Mouse (Mus musculus) heart, embryonic 13.5 days (tissue): ENCODE data around the gene Grk3. TPM values are rescaled to one million over a fixed set of nuclear protein-coding genes. Genes with fewer than 3 reads are reported as not detected.
A peak's percentile ranks its signal among the peaks of the same experiment; 100 is the strongest.

Source experiments
- ATAC-seq: fragments of 200-750 bp; cut with Nextera tagmentation; 2 replicates; pipeline ENCODE4 v1.8.0; 2017; ENCODE audit warnings: moderate TSS enrichment; ENCODE audit not compliant: insufficient number of reproducible peaks, low FRiP score, low TSS enrichment; ENCODE audit errors: extremely low read depth
- H3K27ac ChIP-seq: fragments of 300-500 bp; sonication (generic); replicated peaks from 2 replicates; pipeline ENCODE4 v1.5.1; 2015; ENCODE audit warnings: moderate library complexity, mild to moderate bottlenecking, inconsistent platforms
- H3K27me3 ChIP-seq: fragments of 300-500 bp; sonication (generic); replicated peaks from 2 replicates; pipeline ENCODE4 v1.6.1; 2015; ENCODE audit warnings: mild to moderate bottlenecking, inconsistent platforms
- H3K36me3 ChIP-seq: fragments of 300-500 bp; sonication (generic); 2 replicates; pipeline ENCODE4 v1.6.1; 2015; ENCODE audit warnings: mild to moderate bottlenecking, inconsistent platforms
- H3K4me1 ChIP-seq: fragments of 300-500 bp; sonication (generic); 2 replicates; pipeline ENCODE4 v1.6.1; 2015; ENCODE audit warnings: inconsistent platforms
- H3K4me2 ChIP-seq: fragments of 300-500 bp; sonication (generic); 2 replicates; pipeline ENCODE4 v1.6.1; 2015; ENCODE audit warnings: inconsistent platforms, mild to moderate bottlenecking, moderate library complexity
- H3K4me3 ChIP-seq: fragments of 300-500 bp; sonication (generic); 2 replicates; pipeline ENCODE4 v1.5.1; 2015; ENCODE audit warnings: moderate library complexity, mild to moderate bottlenecking, inconsistent platforms
- H3K9ac ChIP-seq: fragments of 300-500 bp; sonication (generic); 2 replicates; pipeline ENCODE4 v1.6.1; 2015; ENCODE audit warnings: inconsistent platforms, mild to moderate bottlenecking, moderate library complexity
- H3K9me3 ChIP-seq: fragments of 300-500 bp; sonication (generic); 2 replicates; pipeline ENCODE4 v1.6.1; 2016; ENCODE audit warnings: inconsistent platforms
- WGBS: fragments of 180-500 bp; shearing (Covaris S2); methylation state at CpG from one replicate; pipeline ENCODE4 v1.1.7; 2015; ENCODE audit warnings: mixed read lengths; 5-methylcytosine and 5-hydroxymethylcytosine counted together
- polyA plus RNA-seq: library from polyadenylated mRNA; unstranded; fragments of >200 nt; fragmentation: Nextera tagmentation; extraction: Ambion mirVana; gene quantifications from 2 replicates; pipeline ENCODE4 v1.2.1, GENCODE M21; 2015

The Grk3 gene
- polyA plus RNA-seq, 1 experiment from 2014 or later = 12.3 TPM

DNA sequence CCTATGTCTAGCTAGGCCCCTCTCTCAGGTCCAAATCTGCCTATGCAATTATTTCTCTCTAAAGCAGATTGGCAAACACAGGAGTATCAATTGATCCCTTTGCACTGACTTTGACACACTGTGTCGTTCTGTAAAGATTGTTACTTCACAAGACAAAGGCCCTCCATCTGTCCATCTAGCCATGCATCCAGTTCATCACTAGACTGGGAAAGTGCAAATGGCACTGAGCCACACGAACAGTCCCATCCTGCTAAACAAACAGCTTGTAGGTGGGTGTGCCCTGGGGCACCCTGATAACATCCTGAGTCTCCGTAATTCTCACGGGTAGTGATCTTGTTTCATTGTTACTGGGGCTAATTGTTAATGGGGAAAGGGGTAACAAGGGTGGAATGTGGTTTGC, 52.1 kb downstream of the Grk3 start:
- no peak overlapping the region for H3K9ac ChIP-seq
- 57% methylated on average over 4 of the region's 4 CpGs for WGBS
- H3K36me3 ChIP-seq = no peaks in the 10 kb centered on the region
- H3K9me3 ChIP-seq = no peaks in the 10 kb centered on the region
- no peak overlapping the region for H3K4me2 ChIP-seq
- H3K4me3 ChIP-seq = no peak overlapping the region
- H3K4me1 ChIP-seq = peaks cover 32% of the 10 kb centered on the region
- H3K27me3 ChIP-seq = no peaks in the 10 kb centered on the region
- H3K27ac ChIP-seq = no peak overlapping the region
- no peak for ATAC-seq

DNA sequence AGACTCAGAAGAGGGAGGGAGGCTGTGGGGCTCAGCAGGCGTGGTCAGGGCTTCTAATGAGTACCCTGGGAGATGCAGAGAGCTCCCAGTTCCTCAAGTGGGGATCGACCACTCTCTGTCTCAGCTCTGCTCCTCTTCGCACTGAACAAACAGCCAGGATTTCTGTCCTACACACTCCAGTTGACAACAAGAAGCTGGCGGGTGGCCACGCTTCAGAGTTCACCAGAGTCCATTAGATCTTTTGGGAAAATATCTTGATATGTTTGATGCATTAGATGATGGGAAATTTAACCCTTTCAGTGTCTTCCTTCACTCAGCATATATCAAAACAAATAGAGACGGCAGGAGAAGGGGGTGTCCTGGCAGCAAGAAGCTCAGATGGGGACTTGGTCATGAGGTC, 53.4 kb downstream of the Grk3 start:
- no peaks in the 10 kb centered on the region for H3K36me3 ChIP-seq
- WGBS = 76% methylated on average over 6 of the region's 6 CpGs
- peaks cover 41% of the 10 kb centered on the region for H3K4me1 ChIP-seq
- no peak overlapping the region for H3K9ac ChIP-seq
- no peaks in the 10 kb centered on the region for H3K9me3 ChIP-seq
- H3K27me3 ChIP-seq = no peaks in the 10 kb centered on the region
- no peak overlapping the region for H3K4me2 ChIP-seq
- ATAC-seq = no peak
- no peak overlapping the region for H3K4me3 ChIP-seq
- no peak overlapping the region for H3K27ac ChIP-seq

GRCm38 (mm10) chr5:112960911-112961310, 54.7 kb downstream of the Grk3 start:
- Histone ChIP-seq H3K9ac (no peak overlapping the region), H3K27me3 (no peaks in the 10 kb centered on the region), H3K9me3 (no peaks in the 10 kb centered on the region), H3K4me1 (peaks cover 44% of the 10 kb centered on the region), H3K36me3 (no peaks in the 10 kb centered on the region), H3K27ac (no peak overlapping the region), H3K4me2 (no peak overlapping the region), H3K4me3 (no peak overlapping the region)
- ATAC-seq = no peak
- WGBS = 23% methylated on average over 3 of the region's 3 CpGs

DNA sequence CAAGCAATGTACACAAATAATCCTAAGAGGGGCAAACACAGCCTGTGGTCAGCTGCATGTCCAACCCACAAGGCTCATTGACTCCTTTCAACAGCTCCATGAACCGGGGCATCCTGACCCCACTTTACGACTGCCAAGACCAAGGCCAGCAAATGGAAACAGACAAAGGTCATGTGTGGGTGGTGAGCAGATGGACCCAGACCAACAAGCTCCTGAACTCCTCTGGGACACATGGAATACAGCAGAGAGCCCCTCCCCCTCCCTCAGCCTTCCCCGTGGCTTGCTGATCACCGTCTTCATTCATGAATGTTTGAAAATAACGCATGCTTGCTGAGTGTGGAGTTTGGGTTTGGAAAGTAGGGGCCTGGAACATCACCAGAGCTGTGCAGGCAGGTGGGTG, 57.3 kb downstream of the Grk3 start:
- no peak overlapping the region for H3K4me3 ChIP-seq
- no peak overlapping the region for H3K4me2 ChIP-seq
- H3K27ac ChIP-seq = no peak overlapping the region
- no peaks in the 10 kb centered on the region for H3K27me3 ChIP-seq
- 74% methylated on average over 5 of the region's 5 CpGs for WGBS
- 0 out of 2 replicates have a peak, but pooled peaks cover 7% of the 10 kb centered on the region for H3K36me3 ChIP-seq
- H3K9ac ChIP-seq = no peak overlapping the region
- no peaks in the 10 kb centered on the region for H3K9me3 ChIP-seq
- no peak for ATAC-seq
- H3K4me1 ChIP-seq = peaks cover 38% of the 10 kb centered on the region

DNA sequence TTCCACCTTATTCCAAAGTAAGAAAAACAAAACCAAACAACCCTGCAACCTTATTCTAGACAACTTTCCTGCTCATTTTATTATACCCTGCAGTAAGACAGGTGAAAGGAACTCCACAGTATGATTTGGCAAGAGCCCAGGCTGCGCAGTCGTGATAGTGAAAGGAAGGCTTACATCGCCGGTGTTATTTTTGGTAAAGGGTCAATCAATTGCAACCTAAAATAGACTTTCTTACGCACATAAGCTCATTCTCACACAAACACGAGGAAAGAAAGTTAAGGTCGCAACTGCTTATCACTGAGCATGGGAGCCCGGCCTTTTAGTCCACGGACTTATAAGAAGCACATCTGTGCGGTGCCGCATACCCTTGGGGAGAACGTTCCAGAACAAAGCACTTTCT, 58.8 kb downstream of the Grk3 start:
- Histone ChIP-seq H3K4me1 (peaks cover 38% of the 10 kb centered on the region), H3K9me3 (no peaks in the 10 kb centered on the region), H3K27ac (no peak overlapping the region; the same call in 1 of the 2 replicates), H3K4me3 (no peak overlapping the region), H3K36me3 (peaks cover 13% of the 10 kb centered on the region; the same call in 1 of the 2 replicates), H3K4me2 (peak overlapping the region; percentile 40), H3K27me3 (no peaks in the 10 kb centered on the region), H3K9ac (peak overlapping the region; percentile 44)
- 27% methylated on average over 12 of the region's 12 CpGs for WGBS
- no peak for ATAC-seq

DNA sequence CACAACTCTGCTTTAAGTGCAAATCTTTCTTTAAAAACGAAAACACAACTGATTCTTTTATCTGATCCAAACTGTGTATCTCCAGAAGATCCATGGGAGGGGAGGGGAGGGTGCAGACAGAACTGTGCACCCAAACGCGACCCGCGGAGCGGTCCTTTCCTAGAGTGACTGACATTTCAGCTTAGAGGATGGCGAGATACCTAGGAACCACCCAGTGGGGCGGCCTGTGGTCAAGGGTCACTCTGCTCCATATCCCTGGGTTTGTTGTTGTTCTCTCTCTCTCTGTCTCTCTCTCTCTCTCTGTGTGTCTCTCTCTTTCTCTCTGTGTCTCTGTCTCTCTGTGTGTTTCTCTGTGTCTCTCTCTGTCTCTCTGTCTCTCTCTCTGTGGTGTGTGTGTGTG, 59.2 kb downstream of the Grk3 start:
- H3K27me3 ChIP-seq = no peaks in the 10 kb centered on the region
- peaks cover 36% of the 10 kb centered on the region for H3K4me1 ChIP-seq
- no peaks in the 10 kb centered on the region for H3K9me3 ChIP-seq
- H3K27ac ChIP-seq = no peak overlapping the region
- peaks cover 13% of the 10 kb centered on the region; the same call in 1 of the 2 replicates for H3K36me3 ChIP-seq
- H3K9ac ChIP-seq = peak overlapping the region; percentile 21; the same call in 1 of the 2 replicates
- no peak overlapping the region for H3K4me3 ChIP-seq
- 78% methylated on average over 8 of the region's 8 CpGs for WGBS
- peak overlapping the region; percentile 40 for H3K4me2 ChIP-seq
- ATAC-seq = no peak

- no peaks in the 10 kb centered on the region for H3K27me3 ChIP-seq
- no peaks in the 10 kb centered on the region for H3K9me3 ChIP-seq
- H3K4me2 ChIP-seq = no peak overlapping the region
- no peak overlapping the region for H3K27ac ChIP-seq
- ATAC-seq = no peak
- H3K36me3 ChIP-seq = peaks cover 15% of the 10 kb centered on the region; the same call in 1 of the 2 replicates
- H3K4me1 ChIP-seq = no peaks in the 10 kb centered on the region
- no peak overlapping the region for H3K9ac ChIP-seq
- no peak overlapping the region for H3K4me3 ChIP-seq
- WGBS = 85% methylated on average over 3 of the region's 3 CpGs
Observed at GRCm38 (mm10) chr5:112950847-112951246, 64.7 kb downstream of the Grk3 start.

- no peak for ATAC-seq
- no peak overlapping the region for H3K4me2 ChIP-seq
- H3K9ac ChIP-seq = no peak overlapping the region
- H3K4me3 ChIP-seq = no peak overlapping the region
- no peaks in the 10 kb centered on the region for H3K4me1 ChIP-seq
- peaks cover 28% of the 10 kb centered on the region for H3K36me3 ChIP-seq
- H3K27me3 ChIP-seq = no peaks in the 10 kb centered on the region
- H3K27ac ChIP-seq = no peak overlapping the region
- 75% methylated on average over 7 of the region's 7 CpGs for WGBS
- no peaks in the 10 kb centered on the region for H3K9me3 ChIP-seq
Observed at GRCm38 (mm10) chr5:112945925-112946324, 69.7 kb downstream of the Grk3 start.

GRCm38 (mm10) chr5:112942244-112942643, 73.3 kb downstream of the Grk3 start:
- Histone ChIP-seq H3K4me3 (no peak overlapping the region), H3K9me3 (no peaks in the 10 kb centered on the region), H3K4me2 (no peak overlapping the region), H3K27me3 (no peaks in the 10 kb centered on the region), H3K9ac (no peak overlapping the region), H3K4me1 (peaks cover 3% of the 10 kb centered on the region), H3K27ac (no peak overlapping the region), H3K36me3 (peaks cover 39% of the 10 kb centered on the region)
- ATAC-seq = no peak
- 71% methylated on average over 7 of the region's 7 CpGs for WGBS

GRCm38 (mm10) chr5:112941001-112941400, 74.6 kb downstream of the Grk3 start:
- no peaks in the 10 kb centered on the region for H3K9me3 ChIP-seq
- H3K27me3 ChIP-seq = no peaks in the 10 kb centered on the region
- H3K36me3 ChIP-seq = peaks cover 37% of the 10 kb centered on the region
- H3K4me3 ChIP-seq = no peak overlapping the region
- H3K27ac ChIP-seq = no peak overlapping the region
- H3K9ac ChIP-seq = no peak overlapping the region
- no peak for ATAC-seq
- H3K4me1 ChIP-seq = peaks cover 15% of the 10 kb centered on the region
- WGBS = 86% methylated on average over 12 of the region's 12 CpGs
- no peak overlapping the region for H3K4me2 ChIP-seq

DNA sequence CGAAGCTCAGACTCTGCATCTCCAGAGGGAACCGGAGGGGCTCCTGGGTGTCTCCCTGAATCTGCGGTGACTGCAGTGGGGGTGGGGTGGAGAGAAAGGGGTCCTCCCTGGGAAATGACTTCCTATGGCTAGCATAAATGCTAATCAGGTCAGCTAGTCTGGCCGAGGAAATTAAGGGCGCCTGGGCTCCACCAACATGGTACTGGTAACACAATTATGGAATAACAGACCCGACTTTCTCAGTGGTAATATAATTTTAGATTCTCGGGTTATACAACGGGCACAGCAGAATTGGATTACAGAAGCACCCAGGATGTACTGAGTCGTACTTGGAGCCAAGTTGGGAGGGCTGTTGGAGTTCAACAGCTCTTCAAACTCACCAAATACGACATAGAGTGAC, 79.0 kb downstream of the Grk3 start:
- Histone ChIP-seq H3K27me3 (no peaks in the 10 kb centered on the region), H3K9ac (no peak overlapping the region), H3K4me2 (no peak overlapping the region), H3K4me3 (no peak overlapping the region), H3K36me3 (peaks cover 31% of the 10 kb centered on the region), H3K27ac (no peak overlapping the region), H3K9me3 (no peaks in the 10 kb centered on the region), H3K4me1 (peaks cover 45% of the 10 kb centered on the region)
- WGBS = 56% methylated on average over 10 of the region's 10 CpGs
- no peak for ATAC-seq

GRCm38 (mm10) chr5:112935436-112935835, 80.2 kb downstream of the Grk3 start:
- Histone ChIP-seq H3K36me3 (peaks cover 22% of the 10 kb centered on the region), H3K27ac (no peak overlapping the region), H3K27me3 (no peaks in the 10 kb centered on the region), H3K9ac (no peak overlapping the region), H3K9me3 (no peaks in the 10 kb centered on the region), H3K4me2 (no peak overlapping the region), H3K4me1 (peaks cover 45% of the 10 kb centered on the region), H3K4me3 (no peak overlapping the region)
- ATAC-seq = no peak
- 78% methylated on average over 8 of the region's 8 CpGs for WGBS
